Mouse (Mus musculus): Measurements from ENCODE around the gene Gria2. TPM values are rescaled to one million over a fixed set of nuclear protein-coding genes. Genes with fewer than 3 reads are reported as not detected.

Gene Gria2
- polyA plus RNA-seq (2012; rRNA removed) = 139 and 186 TPM in 2 replicates

DNA sequence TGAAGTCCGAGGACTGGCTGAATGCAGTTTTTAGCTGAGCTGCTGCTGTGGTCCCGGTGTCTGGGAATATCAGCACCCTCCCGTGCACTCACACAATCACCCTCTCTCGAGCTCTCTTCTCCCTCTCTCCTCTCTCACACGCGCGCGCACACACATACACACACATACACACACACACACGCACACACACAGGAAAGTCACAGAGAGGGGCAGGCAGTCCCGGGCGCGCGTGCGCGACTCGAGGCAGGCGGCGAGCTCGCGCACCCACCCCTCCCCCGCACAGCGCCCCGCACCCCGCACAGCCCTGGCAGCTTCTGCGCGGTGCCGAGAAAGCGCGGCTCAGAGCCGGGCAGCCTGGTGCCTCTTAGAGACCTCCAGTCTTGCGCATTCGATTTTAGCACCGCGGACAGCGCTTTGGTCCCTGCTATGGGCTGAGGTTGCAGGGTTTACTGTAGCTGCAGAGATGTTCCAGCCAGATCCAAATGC is at the start of gene Gria2:
Gene Gria2, minus strand, starts transcription at position 240 of the 486 bp plus-strand sequence.

Other genes starting within 250 kb of the Gria2 start
- gene Glrb, start 110.8 kb upstream of the Gria2 start, polyA plus RNA-seq (2012; rRNA removed) = 13.7 and 14.5 TPM in 2 replicates
- gene Pdgfc, start 233.6 kb upstream of the Gria2 start, polyA plus RNA-seq (2012; rRNA removed) = 5.8 and 10.1 TPM in 2 replicates